Mouse (Mus musculus) hindbrain, embryonic 11.5 days (tissue): ENCODE measurements around the gene Dab2ip. TPM values are rescaled to one million over a fixed set of nuclear protein-coding genes. Genes with fewer than 3 reads are reported as not detected.
A peak's percentile ranks its signal among the peaks of the same experiment; 100 is the strongest.

Experiments used
- ATAC-seq: fragments of 200-750 bp; cut with Nextera tagmentation; 2 replicates; pipeline ENCODE4 v1.8.0; 2017; ENCODE audit warnings: mild to moderate bottlenecking, moderate TSS enrichment, moderate library complexity; ENCODE audit not compliant: low FRiP score
- DNase-seq: peaks from one replicate; pipeline ENCODE4 v3.0.0-alpha.2; 2015; ENCODE audit warnings: low spot score
- H3K27ac ChIP-seq: fragments of 300-500 bp; sonication (generic); 2 replicates; pipeline ENCODE4 v1.5.1; 2014; ENCODE audit warnings: mild to moderate bottlenecking, low read depth, low read length
- H3K27me3 ChIP-seq: fragments of 300-500 bp; sonication (generic); 2 replicates; pipeline ENCODE4 v1.6.1; 2014; ENCODE audit warnings: mild to moderate bottlenecking, low read length, moderate library complexity, mixed read lengths; ENCODE audit not compliant: control insufficient read depth, insufficient read depth
- H3K36me3 ChIP-seq: fragments of 300-500 bp; sonication (generic); 2 replicates; pipeline ENCODE4 v1.6.1; 2014; ENCODE audit warnings: mild to moderate bottlenecking, low read length, moderate library complexity, mixed read lengths; ENCODE audit not compliant: control insufficient read depth, insufficient read depth
- H3K4me1 ChIP-seq: fragments of 300-500 bp; sonication (generic); replicated peaks from 2 replicates; pipeline ENCODE4 v1.6.1; 2014; ENCODE audit warnings: low read length, mixed read lengths; ENCODE audit not compliant: control insufficient read depth, insufficient read depth
- H3K4me2 ChIP-seq: fragments of 300-500 bp; sonication (generic); replicated peaks from 2 replicates; pipeline ENCODE4 v1.6.1; 2014; ENCODE audit warnings: mild to moderate bottlenecking, low read depth, low read length
- H3K4me3 ChIP-seq: fragments of 300-500 bp; sonication (generic); 2 replicates; pipeline ENCODE4 v1.5.1; 2014; ENCODE audit warnings: low read depth, low read length
- H3K9ac ChIP-seq: fragments of 300-500 bp; sonication (generic); 2 replicates; pipeline ENCODE4 v1.6.1; 2014; ENCODE audit warnings: low read depth, low read length
- H3K9me3 ChIP-seq: fragments of 300-500 bp; sonication (generic); 2 replicates; pipeline ENCODE4 v1.6.1; 2016; ENCODE audit warnings: low read length; ENCODE audit not compliant: control insufficient read depth
- WGBS: fragments of 180-500 bp; shearing (Covaris S2); extraction: QIAGEN DNeasy Blood & Tissue Kit; methylation state at CpG from one replicate; pipeline ENCODE4 v1.1.7; 2014; 5-methylcytosine and 5-hydroxymethylcytosine counted together
- polyA plus RNA-seq: library from polyadenylated mRNA; unstranded; fragments of >200 nt; fragmentation: Nextera tagmentation; extraction: Ambion mirVana; gene quantifications from 2 replicates; pipeline ENCODE4 v1.2.1, GENCODE M21; 2014

Gene Dab2ip
- polyA plus RNA-seq, 1 experiment from 2014 or later = 37.8 TPM

DNA sequence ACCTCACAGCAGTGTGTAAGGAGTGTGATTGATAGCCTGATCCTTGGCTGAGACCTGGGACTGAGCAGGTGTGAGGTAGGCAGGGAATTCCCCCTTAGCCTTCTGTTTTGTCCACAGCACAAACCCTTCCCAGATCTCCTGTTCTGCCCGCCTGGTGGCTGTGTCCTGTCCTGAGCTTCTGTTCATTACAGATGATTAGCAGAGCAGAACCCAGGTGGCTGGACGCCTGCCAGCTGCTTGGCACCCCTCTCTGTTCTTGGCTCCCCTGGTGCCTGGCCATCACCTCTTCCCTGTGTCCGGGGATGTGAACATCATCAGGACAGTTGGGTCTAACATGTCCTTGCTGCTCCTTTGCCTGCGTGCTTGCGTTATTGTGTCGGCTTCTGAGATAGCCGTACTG, 165.6 kb downstream of the Dab2ip start:
- no peaks in the 10 kb centered on the region for H3K9me3 ChIP-seq
- ATAC-seq (no peak), DNase-seq (no peak)
- H3K4me3 ChIP-seq = no peak overlapping the region
- no peak overlapping the region for H3K9ac ChIP-seq
- H3K27ac ChIP-seq = no peak overlapping the region
- H3K27me3 ChIP-seq = no peaks in the 10 kb centered on the region
- H3K36me3 ChIP-seq = peaks cover 8% of the 10 kb centered on the region
- H3K4me1 ChIP-seq = no peaks in the 10 kb centered on the region
- 88% methylated on average over 7 of the region's 7 CpGs for WGBS
- no peak overlapping the region for H3K4me2 ChIP-seq

- ATAC-seq (no peak), DNase-seq (no peak)
- Histone ChIP-seq H3K9me3 (no peaks in the 10 kb centered on the region), H3K4me2 (no peak overlapping the region), H3K9ac (no peak overlapping the region), H3K4me1 (peaks cover 6% of the 10 kb centered on the region; the same call in 1 of the 2 replicates), H3K36me3 (peaks cover 3% of the 10 kb centered on the region; the same call in 1 of the 2 replicates), H3K4me3 (no peak overlapping the region), H3K27ac (no peak overlapping the region), H3K27me3 (no peaks in the 10 kb centered on the region)
- 45% methylated on average over 5 of the region's 5 CpGs for WGBS
These were observed 170.6 kb downstream of the Dab2ip start for GRCm38 (mm10) chr2:35728633-35729032.

- Histone ChIP-seq H3K4me3 (no peak overlapping the region), H3K9ac (0 out of 2 replicates have a peak overlapping the region, but pooled peaks have one; percentile 17), H3K9me3 (no peaks in the 10 kb centered on the region), H3K27me3 (no peaks in the 10 kb centered on the region), H3K4me2 (no peak overlapping the region), H3K27ac (peak overlapping the region; percentile 24; the same call in 1 of the 2 replicates), H3K36me3 (peaks cover 3% of the 10 kb centered on the region; the same call in 1 of the 2 replicates), H3K4me1 (peaks cover 6% of the 10 kb centered on the region; the same call in 1 of the 2 replicates)
- DNase-seq (peak; percentile 39), ATAC-seq (peak; percentile 46)
- WGBS = 49% methylated on average over 16 of the region's 16 CpGs
These were observed 171.3 kb downstream of the Dab2ip start for GRCm38 (mm10) chr2:35729077-35730065.

DNA sequence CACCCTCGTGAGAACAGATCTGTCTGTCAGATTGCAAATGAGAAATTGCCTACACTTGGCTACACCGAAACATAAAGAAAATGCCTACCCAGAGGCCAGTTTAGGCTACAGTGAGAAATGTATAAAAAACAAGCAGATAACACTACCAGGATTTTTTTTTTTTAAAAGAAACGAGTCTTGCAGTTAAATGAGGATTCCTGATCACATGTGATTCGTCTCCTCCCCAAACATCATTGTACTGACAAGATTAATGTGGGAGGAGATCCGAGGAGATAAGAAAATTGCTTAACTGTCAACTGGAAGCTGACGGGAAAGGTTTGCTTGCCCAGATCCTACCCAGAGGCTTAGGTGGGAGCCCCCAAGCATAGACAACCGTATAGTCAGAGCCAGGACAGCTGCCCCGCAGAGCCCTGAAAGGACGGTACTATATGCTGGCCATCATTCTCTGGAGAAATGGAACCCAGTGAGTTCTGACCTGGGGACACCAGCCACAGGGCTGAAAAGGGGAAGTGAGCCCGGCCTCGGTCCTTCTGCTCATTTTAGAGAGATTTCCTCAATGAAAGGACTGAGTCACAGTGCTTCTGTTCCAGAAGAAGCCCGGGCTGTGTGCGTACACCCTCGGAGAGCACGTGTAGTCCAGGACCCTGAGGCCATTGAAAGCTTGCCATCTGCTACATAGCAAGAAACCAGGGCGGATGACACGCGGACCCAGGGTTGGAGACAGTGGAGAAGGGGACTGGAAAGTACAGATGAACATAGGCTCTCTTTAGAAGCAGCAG, 173.8 kb downstream of the Dab2ip start:
- Histone ChIP-seq H3K9ac (no peak overlapping the region), H3K4me1 (peaks cover 6% of the 10 kb centered on the region; the same call in 1 of the 2 replicates), H3K4me2 (no peak overlapping the region), H3K27me3 (no peaks in the 10 kb centered on the region), H3K4me3 (no peak overlapping the region), H3K27ac (no peak overlapping the region), H3K9me3 (no peaks in the 10 kb centered on the region), H3K36me3 (peaks cover 3% of the 10 kb centered on the region; the same call in 1 of the 2 replicates)
- ATAC-seq (peak; percentile 52; the same call in 1 of the 2 replicates), DNase-seq (no peak)
- 77% methylated on average over 18 of the region's 18 CpGs for WGBS

- no peak overlapping the region for H3K9ac ChIP-seq
- no peak overlapping the region for H3K4me2 ChIP-seq
- DNase-seq (no peak), ATAC-seq (no peak)
- WGBS = 92% methylated on average over 2 of the region's 2 CpGs
- H3K36me3 ChIP-seq = no peaks in the 10 kb centered on the region
- no peak overlapping the region for H3K27ac ChIP-seq
- H3K4me3 ChIP-seq = no peak overlapping the region
- no peaks in the 10 kb centered on the region for H3K9me3 ChIP-seq
- H3K4me1 ChIP-seq = no peaks in the 10 kb centered on the region
- no peaks in the 10 kb centered on the region for H3K27me3 ChIP-seq
These were observed 176.9 kb downstream of the Dab2ip start for GRCm38 (mm10) chr2:35735001-35735400.

- DNase-seq (no peak), ATAC-seq (no peak)
- no peak overlapping the region for H3K27ac ChIP-seq
- H3K4me1 ChIP-seq = no peaks in the 10 kb centered on the region
- no peak overlapping the region for H3K9ac ChIP-seq
- H3K4me2 ChIP-seq = no peak overlapping the region
- H3K9me3 ChIP-seq = no peaks in the 10 kb centered on the region
- 86% methylated on average over 2 of the region's 2 CpGs for WGBS
- H3K4me3 ChIP-seq = no peak overlapping the region
- no peaks in the 10 kb centered on the region for H3K27me3 ChIP-seq
- no peaks in the 10 kb centered on the region for H3K36me3 ChIP-seq
These were observed 178.0 kb downstream of the Dab2ip start for GRCm38 (mm10) chr2:35736061-35736460.

- Histone ChIP-seq H3K4me2 (no peak overlapping the region), H3K9me3 (no peaks in the 10 kb centered on the region), H3K9ac (no peak overlapping the region), H3K27ac (no peak overlapping the region), H3K36me3 (no peaks in the 10 kb centered on the region), H3K4me1 (no peaks in the 10 kb centered on the region), H3K27me3 (no peaks in the 10 kb centered on the region), H3K4me3 (no peak overlapping the region)
- DNase-seq (no peak), ATAC-seq (no peak)
- 81% methylated on average over 7 of the region's 7 CpGs for WGBS
These were observed 179.5 kb downstream of the Dab2ip start for GRCm38 (mm10) chr2:35737467-35738027.

DNA sequence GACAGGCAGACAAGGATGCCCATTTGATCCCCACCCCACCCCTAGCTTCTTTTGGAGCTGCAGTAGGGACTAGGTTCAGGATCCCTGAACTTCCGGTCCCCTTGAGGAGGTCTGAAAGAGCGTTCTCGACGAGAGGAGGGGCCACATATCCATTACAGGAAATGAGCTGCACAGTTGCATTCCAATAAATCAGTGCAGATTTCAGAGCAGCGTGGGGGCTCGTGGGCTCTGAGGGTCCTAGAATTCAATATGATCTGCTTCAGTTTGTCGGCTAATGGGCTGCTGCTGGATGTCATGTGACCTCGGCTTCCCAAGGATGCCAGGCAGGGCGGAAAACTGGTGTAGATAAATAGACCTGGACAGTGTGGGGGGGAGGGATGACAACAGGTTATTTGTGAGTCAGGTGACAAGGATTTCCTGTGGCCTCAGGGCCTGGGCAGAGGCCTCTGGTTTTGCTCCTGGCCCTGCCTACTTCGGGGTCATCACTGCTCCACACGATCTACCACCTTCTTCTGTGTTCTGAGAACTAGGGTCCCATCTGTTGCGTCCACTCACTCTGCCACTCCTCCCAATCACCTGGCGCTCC, 181.7 kb downstream of the Dab2ip start:
- no peak overlapping the region for H3K27ac ChIP-seq
- H3K4me1 ChIP-seq = no peaks in the 10 kb centered on the region
- DNase-seq = no peak
- H3K4me3 ChIP-seq = no peak overlapping the region
- H3K27me3 ChIP-seq = no peaks in the 10 kb centered on the region
- H3K9me3 ChIP-seq = no peaks in the 10 kb centered on the region
- no peaks in the 10 kb centered on the region for H3K36me3 ChIP-seq
- H3K9ac ChIP-seq = no peak overlapping the region
- no peak overlapping the region for H3K4me2 ChIP-seq
- WGBS = 62% methylated on average over 13 of the region's 13 CpGs
- no peak for ATAC-seq
